Mouse (Mus musculus): ENCODE data around the gene Skint1. TPM values are rescaled to one million over a fixed set of nuclear protein-coding genes. Genes with fewer than 3 reads are reported as not detected.

Skint1 gene
- not detected for polyA plus RNA-seq (2015; fragmentation: Illumina TruSeq; extraction: RNeasy Lipid Tissue Mini Kit (QIAGEN cat#74804); ENCODE audit: insufficient read depth, low replicate concordance)

DNA sequence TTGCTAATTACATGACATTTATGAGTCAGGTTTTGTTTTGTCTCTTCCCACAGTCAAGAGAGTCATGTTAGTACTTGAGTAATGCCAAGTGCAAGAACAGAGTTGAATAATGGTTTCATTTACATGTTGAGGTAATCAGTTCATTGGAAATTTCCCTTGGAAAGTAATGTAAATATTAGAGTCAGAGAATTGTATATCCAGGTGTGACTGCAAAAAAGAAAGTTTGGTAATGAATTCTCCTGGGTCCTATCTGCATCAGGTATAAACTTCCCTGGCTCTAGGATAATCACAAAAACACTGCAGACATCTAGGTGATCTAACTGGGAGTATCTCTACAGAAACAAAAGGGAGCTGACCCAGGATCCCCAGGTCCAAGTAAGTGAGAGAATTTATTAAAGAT lies at the start of gene Skint1:
Skint1 (plus strand) TSS at position 301 of the 400 bp plus-strand sequence.

GRCm38 (mm10) chr4:111972623-111973022 lies 33.4 kb upstream of the Skint1 start, which contains the start of gene Skint7:
Gene Skint7 (plus strand): TSS chr4:111972923.

DNA sequence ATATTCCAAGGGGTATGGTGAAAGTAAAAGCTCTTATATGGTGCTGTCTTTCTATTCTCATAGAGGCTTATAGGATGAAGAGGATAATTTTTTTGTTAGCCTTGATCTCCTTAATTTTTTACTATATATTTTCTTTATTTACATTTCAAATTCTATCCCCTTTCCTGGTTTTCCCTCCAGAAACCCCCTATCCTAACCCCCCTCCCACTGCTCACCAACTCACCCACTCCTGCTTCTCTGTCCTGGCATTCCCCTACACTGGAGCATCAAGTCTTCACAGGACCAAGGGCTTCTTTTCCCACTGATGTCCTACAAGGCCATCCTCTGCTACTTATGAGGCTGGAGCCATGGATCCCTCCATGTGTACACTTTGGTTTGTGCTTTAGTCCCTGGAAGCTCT lies 65.6 kb downstream of the Skint1 start, which contains the start of gene Skint4:
Skint4 (plus strand) TSS at position 301 of the 400 bp plus-strand sequence.

Other genes starting within 250 kb of the Skint1 start
- not detected for gene Slc5a9, start 103.4 kb upstream of the Skint1 start, polyA plus RNA-seq (2015; fragmentation: Illumina TruSeq; extraction: RNeasy Lipid Tissue Mini Kit (QIAGEN cat#74804); ENCODE audit: insufficient read depth, low replicate concordance)
- gene Skint8, start 86.9 kb upstream of the Skint1 start, polyA plus RNA-seq (2015; fragmentation: Illumina TruSeq; extraction: RNeasy Lipid Tissue Mini Kit (QIAGEN cat#74804); ENCODE audit: insufficient read depth, low replicate concordance), result not detected
- gene Skint7, start 33.3 kb upstream of the Skint1 start, polyA plus RNA-seq (2015; fragmentation: Illumina TruSeq; extraction: RNeasy Lipid Tissue Mini Kit (QIAGEN cat#74804); ENCODE audit: insufficient read depth, low replicate concordance), result not detected
- gene Skint4, start 65.7 kb downstream of the Skint1 start, polyA plus RNA-seq (2015; fragmentation: Illumina TruSeq; extraction: RNeasy Lipid Tissue Mini Kit (QIAGEN cat#74804); ENCODE audit: insufficient read depth, low replicate concordance), result not detected
- gene Skint3, start 226.0 kb downstream of the Skint1 start, polyA plus RNA-seq (2015; fragmentation: Illumina TruSeq; extraction: RNeasy Lipid Tissue Mini Kit (QIAGEN cat#74804); ENCODE audit: insufficient read depth, low replicate concordance), result 6.5 TPM